Mouse (Mus musculus) embryonic fibroblast, embryonic 13.5 days (primary cell): ENCODE data around the gene Tnfrsf13c.

Experiments used
- CTCF ChIP-seq: IDR thresholded peaks from 2 replicates; pipeline ENCODE4 v1.5.1; 2011; ENCODE audit warnings: mild to moderate bottlenecking, control low read depth, low read length, moderate library complexity, borderline replicate concordance; ENCODE audit not compliant: insufficient read depth
- POLR2A ChIP-seq: IDR thresholded peaks from 2 replicates; pipeline ENCODE4 v1.6.1; 2011; ENCODE audit warnings: low read depth, mild to moderate bottlenecking, control low read depth, low read length, moderate library complexity

GRCm38 (mm10) chr15:82211911-82212751 lies 12.0 kb downstream of the Tnfrsf13c start:
- no peak for TF ChIP-seq POLR2A
- TF ChIP-seq CTCF: no peak
